Mouse (Mus musculus) c-Kit-positive CD71-positive TER-119-positive erythroid progenitor cells, embryonic 14.5 days (primary cell): ENCODE measurements around the gene Rilp.
A peak's percentile ranks its signal among the peaks of the same experiment; 100 is the strongest.

Experiments
- DNase-seq: peaks from one replicate; pipeline ENCODE4 v3.0.0-alpha.2; 2013; ENCODE audit warnings: low spot score

The Rilp gene

GRCm38 (mm10) chr11:75509741-75510626 lies at the start of gene Rilp:
Gene Rilp, plus strand, starts transcription at chr11:75510094.
- DNase-seq = no peak

- peak; percentile 95 for DNase-seq
These were observed 49.6 kb upstream of the Rilp start for GRCm38 (mm10) chr11:75460103-75460843.

DNA sequence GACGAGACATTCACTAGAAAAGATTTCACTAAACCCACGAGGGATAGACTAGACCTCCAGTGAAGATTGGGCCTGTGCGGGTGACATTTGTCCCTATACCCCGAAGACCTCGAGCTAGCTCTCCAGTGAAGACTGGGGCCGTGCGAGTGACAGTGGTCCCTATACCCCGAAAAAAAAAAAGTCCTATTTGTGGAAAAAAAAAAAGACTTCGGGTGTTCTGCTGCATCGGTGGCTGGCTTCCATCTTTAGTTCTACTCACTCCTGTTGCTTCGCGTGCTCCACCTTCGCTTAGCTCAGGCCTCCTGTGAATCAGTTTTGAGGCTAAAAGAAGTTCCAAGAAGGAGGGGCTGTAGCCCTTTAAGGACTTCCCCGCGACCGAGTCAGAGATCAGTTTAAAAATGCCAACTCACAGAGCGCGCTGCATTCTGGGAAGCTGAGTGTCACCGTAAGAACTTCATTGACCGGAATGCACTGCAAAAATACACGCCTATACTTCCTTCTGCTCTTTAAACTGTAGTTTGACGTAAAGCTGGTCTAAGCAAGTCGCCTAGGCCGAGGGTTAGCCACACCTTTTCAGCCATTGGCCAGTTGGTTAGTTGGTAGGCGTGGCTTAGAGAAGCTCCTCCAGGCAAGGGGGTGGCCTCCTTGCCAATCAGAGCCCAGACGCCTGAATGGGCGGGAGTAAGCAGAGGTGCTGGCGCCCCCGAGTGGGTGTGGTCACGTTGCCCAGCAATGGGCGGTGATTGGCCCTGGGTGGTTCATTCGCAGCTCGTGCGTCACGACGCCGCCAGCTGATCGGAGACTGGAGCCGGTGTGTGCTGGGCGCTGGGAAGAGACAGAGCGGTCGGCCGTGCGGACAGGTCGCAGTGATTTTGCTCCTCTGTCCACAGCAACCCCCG lies 48.8 kb upstream of the Rilp start, which contains the start of gene Tlcd2:
TSS of gene Tlcd2 (plus strand) at position 872 of the 899 bp plus-strand sequence.
- DNase-seq = peak; percentile 100

GRCm38 (mm10) chr11:75461743-75462252 lies 48.1 kb upstream of the Rilp start:
- no peak for DNase-seq

DNA sequence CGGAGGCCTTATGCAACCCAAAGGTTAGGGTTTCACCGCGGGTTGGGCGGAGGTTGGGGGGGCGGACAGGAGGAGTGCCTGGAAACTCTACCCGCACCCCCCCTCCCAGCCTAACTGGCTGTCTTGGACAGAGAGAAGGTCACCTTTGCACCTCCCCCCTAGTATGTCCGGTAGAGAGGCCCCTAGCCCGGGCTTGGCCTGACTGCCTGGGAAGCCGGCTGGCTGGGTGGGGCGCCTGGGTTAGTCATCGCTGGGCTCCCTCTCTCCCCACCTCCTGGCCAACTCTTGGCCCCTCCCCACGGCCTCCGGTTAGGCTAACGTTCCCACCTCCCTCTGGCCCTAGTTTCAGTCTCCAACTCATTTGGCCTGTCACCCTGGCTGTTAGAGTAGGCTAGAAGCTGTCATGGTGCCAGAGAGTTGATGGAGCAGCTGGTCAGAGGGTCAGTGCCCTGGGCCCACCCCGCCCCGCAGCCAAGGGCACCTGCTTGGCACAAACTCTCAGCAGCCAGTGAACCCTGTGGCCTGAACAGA lies 47.6 kb upstream of the Rilp start:
- peak; percentile 72 for DNase-seq

DNA sequence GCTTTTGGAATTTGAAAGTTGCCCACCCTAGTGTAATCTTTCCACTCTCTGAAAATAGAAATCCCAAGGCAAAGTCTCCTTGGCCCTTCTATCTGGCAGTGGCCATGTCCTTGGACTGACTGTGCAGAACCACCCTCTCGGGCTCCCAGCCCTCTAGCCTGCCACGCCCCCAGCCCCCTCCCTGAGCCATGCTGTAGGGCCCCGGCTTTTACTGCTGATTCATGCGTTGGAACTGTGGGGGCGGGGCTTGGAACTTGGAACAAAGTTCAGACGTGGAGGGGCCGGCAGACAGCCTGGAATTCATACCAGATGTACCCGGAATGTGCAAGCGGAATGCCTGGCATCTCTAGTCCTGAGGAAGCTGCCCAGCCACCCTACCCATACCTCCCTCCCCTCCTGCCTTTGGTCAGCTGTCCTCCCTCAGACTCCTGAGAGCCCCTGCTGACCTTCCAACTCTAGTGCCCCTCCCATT lies 47.0 kb upstream of the Rilp start:
- DNase-seq = peak; percentile 90

GRCm38 (mm10) chr11:75463624-75464023 lies 46.3 kb upstream of the Rilp start:
- DNase-seq = no peak

GRCm38 (mm10) chr11:75464417-75464816 lies 45.5 kb upstream of the Rilp start:
- no peak for DNase-seq

GRCm38 (mm10) chr11:75465051-75465450 lies 44.8 kb upstream of the Rilp start:
- no peak for DNase-seq

DNA sequence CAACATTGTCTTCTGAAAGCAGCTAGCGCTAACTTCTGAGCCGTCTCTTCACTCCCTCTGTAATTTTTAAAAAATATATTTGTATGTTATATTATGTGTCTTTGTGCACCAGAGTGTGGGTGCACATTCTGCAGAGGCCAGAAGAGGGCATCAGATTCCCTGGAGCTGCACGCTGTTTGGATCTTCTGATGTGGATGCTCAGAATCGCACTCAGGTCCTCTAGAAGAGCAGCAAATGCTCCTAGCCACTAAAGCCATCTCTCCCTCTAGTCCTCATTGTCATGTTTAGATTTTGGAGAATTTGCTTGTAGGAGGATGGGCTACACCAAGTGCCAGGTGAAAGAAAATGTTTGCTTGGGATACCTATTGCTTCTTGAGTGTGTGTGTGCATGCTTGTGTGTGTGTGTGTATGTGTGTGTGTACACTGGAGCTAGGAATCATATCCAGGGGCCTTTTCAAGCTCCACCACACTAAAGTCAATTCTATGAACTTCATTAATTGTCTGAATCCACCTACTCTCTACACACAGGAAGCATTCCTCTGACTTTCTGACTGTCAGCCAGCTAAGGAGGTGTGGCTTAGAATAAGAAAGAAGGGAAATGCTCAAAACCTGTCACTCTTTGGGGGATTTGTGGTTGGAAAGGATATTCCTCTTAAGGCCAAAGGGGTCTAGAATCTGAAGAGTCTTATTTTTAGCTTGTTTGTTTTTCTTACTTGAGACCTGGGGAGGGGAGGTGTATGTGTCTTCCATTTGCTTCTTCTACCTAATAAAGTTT lies 43.0 kb upstream of the Rilp start:
- no peak for DNase-seq

- DNase-seq = peak; percentile 73
These were observed 42.2 kb upstream of the Rilp start for GRCm38 (mm10) chr11:75467512-75468215.

DNA sequence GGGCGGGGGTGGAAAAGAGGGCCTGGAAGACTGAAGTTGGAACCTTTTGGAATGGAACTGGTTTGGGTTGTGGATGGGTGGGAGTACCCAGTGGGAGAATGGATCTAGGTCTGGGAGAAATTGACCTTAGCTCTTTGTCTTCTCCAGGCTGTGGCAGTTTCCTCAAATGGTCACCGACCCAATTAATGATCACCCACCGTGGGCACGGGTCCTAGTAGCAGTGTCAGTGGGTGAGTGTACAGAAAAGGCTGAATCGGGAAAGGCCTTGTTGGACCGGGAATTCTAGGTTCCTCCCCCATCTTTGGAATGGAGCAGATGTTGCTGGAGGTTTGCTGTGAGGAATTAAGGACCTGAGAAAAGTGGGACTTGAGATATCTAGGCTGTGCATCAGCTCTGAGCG lies 41.5 kb upstream of the Rilp start:
- DNase-seq = no peak

GRCm38 (mm10) chr11:75469261-75469660 lies 40.6 kb upstream of the Rilp start:
- no peak for DNase-seq

DNA sequence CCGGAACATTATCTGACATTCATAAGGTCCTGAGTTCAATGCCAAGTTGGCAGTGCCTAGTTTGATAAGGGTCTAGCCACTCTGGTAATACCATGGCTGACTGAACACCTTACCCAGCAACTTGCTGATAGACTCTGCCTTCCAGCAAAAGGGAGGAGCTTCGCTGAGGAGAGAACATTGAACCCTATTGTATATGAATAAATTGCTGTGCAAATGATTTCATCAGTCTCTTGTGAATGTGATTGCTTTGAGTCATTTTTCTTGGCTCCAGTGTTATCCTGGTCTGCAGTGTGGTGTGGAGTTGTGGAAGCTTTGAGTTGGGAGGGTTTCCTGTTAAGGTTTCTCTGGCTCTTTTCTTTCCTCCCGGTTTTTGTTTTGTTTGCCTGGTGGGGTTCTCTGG lies 39.2 kb upstream of the Rilp start:
- no peak for DNase-seq

- no peak for DNase-seq
These were observed 37.3 kb upstream of the Rilp start for GRCm38 (mm10) chr11:75472469-75473081.

- no peak for DNase-seq
These were observed 36.5 kb upstream of the Rilp start for GRCm38 (mm10) chr11:75473376-75473775.

- no peak for DNase-seq
These were observed 23.7 kb upstream of the Rilp start for GRCm38 (mm10) chr11:75486192-75486591.

DNA sequence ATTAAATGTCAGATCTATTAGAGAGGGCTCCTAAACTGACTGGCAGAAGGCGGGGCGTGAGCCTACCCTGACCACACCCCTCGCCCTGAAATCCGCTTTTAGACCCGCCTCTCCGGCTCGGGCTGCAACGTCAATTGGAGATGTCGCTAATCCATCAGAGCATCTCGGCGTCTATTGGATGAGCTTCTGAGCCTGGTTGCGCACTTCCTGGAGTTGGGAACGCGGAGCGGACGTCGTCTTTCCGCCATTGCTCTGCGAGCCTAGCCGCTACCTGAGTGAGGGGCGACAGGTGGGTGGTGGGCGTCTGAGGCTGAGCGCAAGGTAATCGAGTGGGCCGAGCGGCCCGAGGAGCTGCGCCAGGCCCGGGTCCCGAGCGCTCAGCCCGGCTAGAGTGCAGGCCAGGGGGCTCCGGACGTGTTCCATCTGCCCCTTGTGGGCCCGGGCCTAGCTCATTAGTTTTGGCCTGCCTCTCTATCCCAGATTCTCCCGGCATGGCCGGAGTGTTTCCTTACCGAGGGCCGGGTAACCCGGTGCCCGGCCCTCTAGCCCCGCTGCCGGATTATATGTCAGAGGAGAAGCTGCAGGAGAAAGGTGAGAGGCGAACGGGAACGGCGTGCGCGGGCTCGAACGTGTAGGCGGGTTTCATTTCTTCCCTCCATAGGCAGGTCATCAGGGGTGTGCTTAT lies 23.2 kb upstream of the Rilp start, which contains the start of gene Prpf8:
TSS of gene Prpf8 (plus strand) at position 216 of the 685 bp plus-strand sequence.
- DNase-seq = peak; percentile 99

- no peak for DNase-seq
These were observed 22.4 kb upstream of the Rilp start for GRCm38 (mm10) chr11:75487496-75487895.
